Mouse (Mus musculus) midbrain, embryonic 10.5 days (tissue): Measurements from ENCODE around the gene Il22ra1. TPM values are rescaled to one million over a fixed set of nuclear protein-coding genes. Genes with fewer than 3 reads are reported as not detected.
"Not testable (repeated sequence)": the region's sequence is repeated elsewhere in the genome, so short reads cannot be mapped to it uniquely, and the experiment has no call there.

Experiments used
- DNase-seq: peaks from one replicate; pipeline ENCODE4 v3.0.0-alpha.2; 2017; ENCODE audit warnings: low spot score
- H3K27ac ChIP-seq: fragments of 300-500 bp; sonication (generic); replicated peaks from 2 replicates; pipeline ENCODE4 v1.5.1; 2016; ENCODE audit warnings: mild to moderate bottlenecking
- H3K27me3 ChIP-seq: fragments of 300-500 bp; sonication (generic); 2 replicates; pipeline ENCODE4 v1.6.1; 2016; ENCODE audit warnings: low read depth, mild to moderate bottlenecking; ENCODE audit not compliant: poor library complexity, severe bottlenecking
- H3K36me3 ChIP-seq: fragments of 300-500 bp; sonication (generic); 2 replicates; pipeline ENCODE4 v1.6.1; 2016; ENCODE audit warnings: mild to moderate bottlenecking, moderate library complexity
- H3K4me1 ChIP-seq: fragments of 300-500 bp; sonication (generic); 2 replicates; pipeline ENCODE4 v1.6.1; 2016
- H3K4me3 ChIP-seq: fragments of 300-500 bp; sonication (generic); 2 replicates; pipeline ENCODE4 v1.5.1; 2016; ENCODE audit warnings: mild to moderate bottlenecking, moderate library complexity
- H3K9me3 ChIP-seq: fragments of 300-500 bp; sonication (generic); replicated peaks from 2 replicates; pipeline ENCODE4 v1.6.1; 2016; ENCODE audit warnings: mild to moderate bottlenecking
- WGBS: fragments of 180-500 bp; shearing (Covaris S2); methylation state at CpG from one replicate; pipeline ENCODE4 v1.1.7; 2016; 5-methylcytosine and 5-hydroxymethylcytosine counted together
- polyA plus RNA-seq: library from polyadenylated mRNA; unstranded; fragments of >200 nt; fragmentation: Nextera tagmentation; extraction: Ambion mirVana; gene quantifications from 2 replicates; pipeline ENCODE4 v1.2.1, GENCODE M21; 2016

Il22ra1 gene
- polyA plus RNA-seq, 1 experiment from 2014 or later = not detected

GRCm38 (mm10) chr4:135706045-135706444 is 21.9 kb upstream of the Il22ra1 start:
- WGBS = 91% methylated on average over 6 of the region's 6 CpGs

GRCm38 (mm10) chr4:135709072-135709564 is 18.9 kb upstream of the Il22ra1 start:
- 14% methylated on average over 8 of the region's 8 CpGs for WGBS
- Histone ChIP-seq H3K4me3 (peak overlapping the region; percentile 36; the same call in 1 of the 2 replicates), H3K9me3 (no peaks in the 10 kb centered on the region)

More at GRCm38 (mm10) chr4:135706045-135706444, 21.9 kb upstream of the Il22ra1 start:
- Histone ChIP-seq H3K27me3 (no peaks in the 10 kb centered on the region), H3K36me3 (no peaks in the 10 kb centered on the region), H3K27ac (no peak overlapping the region), H3K9me3 (no peaks in the 10 kb centered on the region), H3K4me3 (no peak overlapping the region), H3K4me1 (peaks cover 19% of the 10 kb centered on the region)
- DNase-seq = no peak

GRCm38 (mm10) chr4:135709621-135710020 is 18.4 kb upstream of the Il22ra1 start:
- Histone ChIP-seq H3K4me1 (peaks cover 8% of the 10 kb centered on the region), H3K27me3 (no peaks in the 10 kb centered on the region), H3K36me3 (no peaks in the 10 kb centered on the region), H3K4me3 (no peak overlapping the region), H3K9me3 (no peaks in the 10 kb centered on the region), H3K27ac (no peak overlapping the region)
- no peak for DNase-seq
- WGBS = 75% methylated on average over 11 of the region's 11 CpGs

More at GRCm38 (mm10) chr4:135709072-135709564, 18.9 kb upstream of the Il22ra1 start:
- H3K36me3 ChIP-seq = no peaks in the 10 kb centered on the region
- H3K4me1 ChIP-seq = peaks cover 13% of the 10 kb centered on the region
- no peaks in the 10 kb centered on the region for H3K27me3 ChIP-seq
- DNase-seq = peak; percentile 81
- no peak overlapping the region for H3K27ac ChIP-seq

GRCm38 (mm10) chr4:135710392-135710791 is 17.6 kb upstream of the Il22ra1 start:
- H3K27me3 ChIP-seq = no peaks in the 10 kb centered on the region
- H3K27ac ChIP-seq = no peak overlapping the region
- WGBS = 84% methylated on average over 3 of the region's 3 CpGs
- no peak for DNase-seq
- H3K4me1 ChIP-seq = peaks cover 5% of the 10 kb centered on the region; the same call in 1 of the 2 replicates
- H3K36me3 ChIP-seq = no peaks in the 10 kb centered on the region
- H3K9me3 ChIP-seq = no peaks in the 10 kb centered on the region
- H3K4me3 ChIP-seq = no peak overlapping the region

- Histone ChIP-seq H3K27ac (no peak overlapping the region), H3K9me3 (no peaks in the 10 kb centered on the region), H3K4me3 (no peak overlapping the region), H3K27me3 (no peaks in the 10 kb centered on the region), H3K4me1 (no peaks in the 10 kb centered on the region), H3K36me3 (no peaks in the 10 kb centered on the region)
- WGBS = 90% methylated on average over 8 of the region's 8 CpGs
- DNase-seq = no peak
Measured at GRCm38 (mm10) chr4:135714776-135715175, 13.2 kb upstream of the Il22ra1 start.

- not testable (repeated sequence) for H3K4me1 ChIP-seq, DNase-seq, H3K27me3 ChIP-seq, H3K4me3 ChIP-seq, H3K36me3 ChIP-seq, H3K27ac ChIP-seq, H3K9me3 ChIP-seq
- 96% methylated on average over 11 of the region's 11 CpGs for WGBS
Measured at GRCm38 (mm10) chr4:135716438-135716837, 11.5 kb upstream of the Il22ra1 start.

GRCm38 (mm10) chr4:135722540-135723290 is 5.3 kb upstream of the Il22ra1 start:
- H3K36me3 ChIP-seq = no peaks in the 10 kb centered on the region
- WGBS = 81% methylated on average over 17 of the region's 17 CpGs
- H3K27me3 ChIP-seq = no peaks in the 10 kb centered on the region; the same call in 1 of the 2 replicates
- H3K9me3 ChIP-seq = peaks cover 6% of the 10 kb centered on the region; the same call in 1 of the 2 replicates
- no peak overlapping the region for H3K27ac ChIP-seq
- no peak overlapping the region for H3K4me3 ChIP-seq
- H3K4me1 ChIP-seq = peaks cover 4% of the 10 kb centered on the region; the same call in 1 of the 2 replicates
- DNase-seq = no peak

GRCm38 (mm10) chr4:135726416-135726815 is 1.6 kb upstream of the Il22ra1 start:
- no peak for DNase-seq
- 83% methylated on average over 11 of the region's 11 CpGs for WGBS
- peaks cover 5% of the 10 kb centered on the region; the same call in 1 of the 2 replicates for H3K27me3 ChIP-seq

GRCm38 (mm10) chr4:135730204-135730603 is 2.2 kb downstream of the Il22ra1 start:
- no peak for DNase-seq
- H3K4me1 ChIP-seq = peaks cover 5% of the 10 kb centered on the region
- H3K9me3 ChIP-seq = peaks cover 13% of the 10 kb centered on the region
- H3K36me3 ChIP-seq = no peaks in the 10 kb centered on the region
- H3K27me3 ChIP-seq = peaks cover 5% of the 10 kb centered on the region; the same call in 1 of the 2 replicates
- H3K27ac ChIP-seq = no peak overlapping the region
- H3K4me3 ChIP-seq = no peak overlapping the region
- WGBS = 85% methylated on average over 9 of the region's 9 CpGs

More at GRCm38 (mm10) chr4:135726416-135726815, 1.6 kb upstream of the Il22ra1 start:
- Histone ChIP-seq H3K36me3 (no peaks in the 10 kb centered on the region), H3K4me1 (peaks cover 9% of the 10 kb centered on the region), H3K27ac (no peak overlapping the region), H3K4me3 (no peak overlapping the region), H3K9me3 (no peaks in the 10 kb centered on the region)

- H3K27me3 ChIP-seq = peaks cover 5% of the 10 kb centered on the region; the same call in 1 of the 2 replicates
- no peak overlapping the region for H3K4me3 ChIP-seq
- DNase-seq = no peak
- H3K36me3 ChIP-seq = no peaks in the 10 kb centered on the region
- no peak overlapping the region for H3K27ac ChIP-seq
- WGBS = 86% methylated on average over 8 of the region's 8 CpGs
- peaks cover 16% of the 10 kb centered on the region for H3K9me3 ChIP-seq
- peaks cover 5% of the 10 kb centered on the region for H3K4me1 ChIP-seq
Measured at GRCm38 (mm10) chr4:135730951-135731350, 3.0 kb downstream of the Il22ra1 start.

GRCm38 (mm10) chr4:135733901-135734300 is 5.9 kb downstream of the Il22ra1 start:
- Histone ChIP-seq H3K36me3 (no peaks in the 10 kb centered on the region), H3K9me3 (peaks cover 16% of the 10 kb centered on the region), H3K4me1 (peaks cover 7% of the 10 kb centered on the region), H3K27me3 (no peaks in the 10 kb centered on the region), H3K27ac (no peak overlapping the region), H3K4me3 (no peak overlapping the region)
- WGBS = 94% methylated on average over 14 of the region's 14 CpGs
- no peak for DNase-seq

GRCm38 (mm10) chr4:135736903-135737302 is 8.9 kb downstream of the Il22ra1 start:
- Histone ChIP-seq H3K4me3 (no peak overlapping the region), H3K27ac (no peak overlapping the region), H3K27me3 (no peaks in the 10 kb centered on the region), H3K9me3 (peaks cover 16% of the 10 kb centered on the region), H3K36me3 (no peaks in the 10 kb centered on the region), H3K4me1 (peaks cover 9% of the 10 kb centered on the region)
- 84% methylated on average over 3 of the region's 3 CpGs for whole genome bisulfite sequencing
- no peak for DNase-seq

GRCm38 (mm10) chr4:135738237-135738636 is 10.3 kb downstream of the Il22ra1 start:
- WGBS = 82% methylated on average over 5 of the region's 5 CpGs
- Histone ChIP-seq H3K36me3 (no peaks in the 10 kb centered on the region), H3K4me1 (peaks cover 9% of the 10 kb centered on the region), H3K27me3 (no peaks in the 10 kb centered on the region), H3K9me3 (peaks cover 16% of the 10 kb centered on the region), H3K27ac (no peak overlapping the region), H3K4me3 (no peak overlapping the region)
- no peak for DNase-seq
